Mouse (Mus musculus): Measurements from ENCODE around the gene Pbx3. TPM values are rescaled to one million over a fixed set of nuclear protein-coding genes. Genes with fewer than 3 reads are reported as not detected.

Gene Pbx3
- polyA plus RNA-seq (2012; rRNA removed; ENCODE audit: low replicate concordance): 3.8 and 7.7 TPM in 2 replicates

DNA sequence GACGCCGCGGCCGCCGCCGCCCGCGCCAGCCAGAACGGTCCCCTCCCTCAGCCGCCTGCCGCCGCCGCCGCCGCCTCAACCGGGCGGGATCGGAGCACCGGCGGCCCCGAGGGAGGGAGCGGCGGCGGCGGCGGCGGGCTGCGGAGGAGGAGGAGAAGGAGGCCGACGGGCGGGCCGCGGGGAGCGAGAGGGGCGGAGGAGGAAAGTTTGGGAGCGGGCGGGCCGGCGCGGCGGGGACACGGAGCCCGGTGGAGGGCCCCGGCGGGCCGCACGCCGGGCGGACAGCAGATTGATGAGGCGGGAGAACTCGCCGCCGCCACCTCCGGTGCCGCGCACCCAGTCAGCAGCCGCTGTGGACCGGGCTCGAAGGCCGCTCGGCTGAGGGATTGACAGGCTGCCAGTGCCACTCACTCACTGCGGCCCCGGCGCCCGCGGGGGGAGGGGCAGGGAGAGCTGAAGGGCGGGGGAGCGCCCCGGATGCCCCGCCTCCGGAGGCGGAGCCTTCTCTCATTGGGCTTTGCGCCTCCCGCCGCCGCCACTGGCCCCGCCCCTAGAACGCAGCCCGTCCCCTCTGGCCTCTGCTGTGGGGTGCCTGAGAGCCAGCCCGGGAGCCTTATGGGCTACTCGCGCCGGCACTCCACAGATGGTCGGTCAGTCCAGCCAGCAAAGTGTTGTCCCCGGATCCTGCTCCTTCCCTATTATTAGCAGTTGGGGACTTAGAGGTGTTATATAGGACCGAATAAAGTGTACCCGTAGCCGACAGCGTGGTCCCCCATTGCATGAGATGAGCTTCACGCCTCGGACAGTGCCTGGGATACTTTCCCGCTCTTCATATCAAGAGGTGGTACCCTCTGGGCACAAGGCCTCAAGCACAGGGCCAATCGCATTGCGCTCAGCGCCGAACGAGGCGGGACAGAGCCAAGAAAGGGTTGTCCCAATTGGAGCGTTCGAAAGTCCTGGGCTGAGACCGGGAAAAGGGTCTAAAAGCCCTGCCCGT lies at the start of gene Pbx3:
Gene Pbx3 (minus strand): TSS at position 838 of the 997 bp plus-strand sequence.

GRCm38 (mm10) chr2:34406601-34407464 lies 33.9 kb upstream of the Pbx3 start, which contains the start of gene Mapkap1:
TSS of gene Mapkap1 (plus strand) at chr2:34406771.

Other genes with a start within 250 kb of the Pbx3 start
- gene Mapkap1, start 33.6 kb upstream of the Pbx3 start, polyA plus RNA-seq (2012; rRNA removed; ENCODE audit: low replicate concordance): 36.2 and 47.7 TPM in 2 replicates